Mouse (Mus musculus): ENCODE results near the gene Slc26a3.

Slc26a3 gene

DNA sequence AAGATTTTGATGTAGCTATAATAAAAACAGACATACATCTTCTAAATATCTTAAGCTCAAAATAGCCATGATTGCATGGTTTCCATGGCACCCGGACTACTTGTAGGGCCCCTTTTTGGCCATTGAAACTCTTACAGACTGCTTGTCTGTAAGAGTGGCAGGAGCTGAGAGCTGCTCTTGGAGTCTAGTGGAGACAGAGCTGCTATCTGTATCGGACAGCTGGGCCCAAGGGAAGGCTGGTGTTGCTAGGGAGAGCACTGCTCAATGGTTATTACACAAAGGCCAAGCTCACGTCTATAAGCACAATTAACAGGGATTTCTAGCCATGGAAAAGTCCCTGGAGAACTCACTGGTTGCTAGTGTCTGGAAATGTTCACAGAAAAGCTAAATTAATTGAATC is 130.7 kb downstream of the Slc26a3 start:
- no peak for DNase-seq

All from thymus, postnatal 25 days (tissue).